Mouse (Mus musculus) lung, embryonic 14.5 days (tissue): ENCODE data around the gene 4930579F01Rik. TPM values are rescaled to one million over a fixed set of nuclear protein-coding genes. Genes with fewer than 3 reads are reported as not detected.
A peak's percentile ranks its signal among the peaks of the same experiment; 100 is the strongest.

Source experiments
- ATAC-seq: fragments of 200-750 bp; cut with Nextera tagmentation; 2 replicates; pipeline ENCODE4 v1.8.0; 2017; ENCODE audit warnings: mild to moderate bottlenecking, moderate TSS enrichment, moderate library complexity; ENCODE audit not compliant: insufficient read depth
- DNase-seq: peaks from one replicate; pipeline ENCODE4 v3.0.0-alpha.2; 2015
- H3K27ac ChIP-seq: fragments of 300-500 bp; sonication (generic); 2 replicates; pipeline ENCODE4 v1.5.1; 2014; ENCODE audit warnings: low read depth, mild to moderate bottlenecking, moderate library complexity
- H3K27me3 ChIP-seq: fragments of 300-500 bp; sonication (generic); 2 replicates; pipeline ENCODE4 v1.6.1; 2014; ENCODE audit warnings: low read length, control low read depth; ENCODE audit not compliant: insufficient read depth
- H3K36me3 ChIP-seq: fragments of 300-500 bp; sonication (generic); 2 replicates; pipeline ENCODE4 v1.6.1; 2014; ENCODE audit warnings: control low read depth; ENCODE audit not compliant: insufficient read depth
- H3K4me1 ChIP-seq: fragments of 300-500 bp; sonication (generic); 2 replicates; pipeline ENCODE4 v1.6.1; 2014; ENCODE audit warnings: antibody characterized with exemption, control low read depth; ENCODE audit not compliant: insufficient read depth
- H3K4me2 ChIP-seq: fragments of 300-500 bp; sonication (generic); 2 replicates; pipeline ENCODE4 v1.6.1; 2014; ENCODE audit warnings: mild to moderate bottlenecking
- H3K4me3 ChIP-seq: fragments of 300-500 bp; sonication (generic); 2 replicates; pipeline ENCODE4 v1.5.1; 2014; ENCODE audit warnings: low read depth, low read length
- H3K9ac ChIP-seq: fragments of 300-500 bp; sonication (generic); 2 replicates; pipeline ENCODE4 v1.6.1; 2014
- H3K9me3 ChIP-seq: fragments of 300-500 bp; sonication (generic); 2 replicates; pipeline ENCODE4 v1.6.1; 2016; ENCODE audit warnings: low read depth, low read length, control low read depth
- CTCF ChIP-seq: IDR thresholded peaks from 2 replicates; pipeline ENCODE4 v1.5.1; 2016; ENCODE audit warnings: antibody characterized with exemption, low read depth
- WGBS: fragments of 180-500 bp; shearing (Covaris S2); extraction: QIAGEN DNeasy Blood & Tissue Kit; methylation state at CpG from one replicate; pipeline ENCODE4 v1.1.7; 2014; 5-methylcytosine and 5-hydroxymethylcytosine counted together
- polyA plus RNA-seq: library from polyadenylated mRNA; unstranded; fragments of >200 nt; fragmentation: Nextera tagmentation; extraction: Ambion mirVana; gene quantifications from 2 replicates; pipeline ENCODE4 v1.2.1, GENCODE M21; 2014

The 4930579F01Rik gene
- polyA plus RNA-seq = 0.37 TPM in 1 of 2 replicates, not detected in the other

DNA sequence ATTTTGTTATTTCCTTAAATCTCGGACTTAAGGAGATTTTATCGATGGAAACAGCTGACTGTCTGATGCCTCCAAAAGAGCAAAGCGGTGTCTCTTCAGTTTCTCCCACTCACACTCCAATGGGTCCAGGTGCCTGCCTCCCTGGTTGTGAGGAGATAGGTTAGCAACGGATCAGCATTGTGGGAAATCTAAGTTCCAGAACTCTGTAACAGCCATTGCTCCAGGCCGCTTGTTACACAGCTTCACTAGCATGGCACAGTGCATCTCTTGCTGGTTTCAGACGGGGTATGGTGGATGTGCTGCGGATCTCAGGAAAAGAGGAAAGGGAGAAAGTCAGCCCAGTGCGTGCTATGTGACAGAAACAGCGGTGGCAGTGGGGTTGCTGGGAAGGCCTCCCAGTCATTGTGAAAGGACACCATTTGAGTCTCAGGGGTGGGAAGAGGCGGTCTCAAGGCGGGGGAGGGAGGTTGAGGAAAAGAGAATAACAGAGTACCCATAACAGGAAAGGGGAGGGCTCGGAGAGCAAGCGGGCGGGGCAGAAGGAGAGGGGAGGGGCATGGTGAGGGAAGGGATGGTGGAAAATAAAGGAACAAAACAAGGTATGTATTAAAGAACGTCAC is at the start of gene 4930579F01Rik:
Gene 4930579F01Rik, minus strand, starts transcription at position 143 of the 620 bp plus-strand sequence.
- TF ChIP-seq CTCF = no peak
- Histone ChIP-seq H3K27me3 (no peaks in the 10 kb centered on the region), H3K4me1 (no peaks in the 10 kb centered on the region), H3K27ac (no peak within 1 kb of the TSS), H3K36me3 (no peaks in the 10 kb centered on the region), H3K4me3 (no peak within 1 kb of the TSS), H3K4me2 (no peak within 1 kb of the TSS), H3K9ac (no peak within 1 kb of the TSS), H3K9me3 (no peaks in the 10 kb centered on the region)
- ATAC-seq (no peak), DNase-seq (no peak)
- 83% methylated on average over 15 of the region's 15 CpGs for WGBS

- Histone ChIP-seq H3K9ac (no peak overlapping the region), H3K27me3 (no peaks in the 10 kb centered on the region), H3K4me2 (no peak overlapping the region), H3K4me1 (no peaks in the 10 kb centered on the region), H3K36me3 (no peaks in the 10 kb centered on the region), H3K9me3 (no peaks in the 10 kb centered on the region), H3K4me3 (no peak overlapping the region), H3K27ac (no peak overlapping the region)
- ATAC-seq (no peak), DNase-seq (no peak)
- TF ChIP-seq CTCF = no peak
- WGBS = 86% methylated on average over 6 of the region's 6 CpGs
Observed at GRCm38 (mm10) chr3:138242933-138243332, 49.3 kb upstream of the 4930579F01Rik start.

DNA sequence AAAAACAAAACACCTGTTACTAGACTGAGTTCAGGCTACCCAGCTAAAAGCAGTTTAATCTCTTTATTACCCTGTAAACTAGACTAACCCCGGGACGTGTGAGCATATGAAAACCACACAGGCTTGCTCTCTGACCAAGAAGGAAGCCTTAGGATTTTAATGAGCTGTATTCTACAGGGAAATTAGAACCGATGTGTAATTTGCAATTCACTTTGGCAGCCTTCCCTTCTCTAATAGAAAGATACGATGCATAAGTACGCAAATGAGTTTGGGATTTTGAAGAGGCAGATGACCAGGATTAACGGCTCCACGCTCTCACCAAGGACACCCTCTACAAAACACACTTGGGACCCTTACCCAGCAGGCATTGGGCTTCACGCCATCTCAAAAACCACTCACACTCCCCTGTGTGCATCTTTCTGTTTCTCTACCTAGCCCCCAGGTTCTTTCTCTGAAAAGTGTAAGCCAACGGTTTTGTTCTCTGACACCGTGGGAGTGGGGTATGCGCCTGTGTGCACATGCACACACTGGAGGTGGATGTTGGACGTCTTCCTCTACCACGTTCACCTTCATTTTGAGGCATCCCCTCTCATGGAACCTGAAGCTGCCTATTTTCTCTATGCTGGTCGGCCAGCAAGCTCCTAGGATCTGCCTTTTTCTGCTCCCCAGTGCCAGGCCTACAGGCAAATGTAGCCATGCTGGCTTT is 48.5 kb upstream of the 4930579F01Rik start:
- no peak for TF ChIP-seq CTCF
- Histone ChIP-seq H3K27me3 (no peaks in the 10 kb centered on the region), H3K4me1 (no peaks in the 10 kb centered on the region), H3K36me3 (no peaks in the 10 kb centered on the region), H3K27ac (no peak overlapping the region), H3K4me3 (no peak overlapping the region), H3K4me2 (no peak overlapping the region), H3K9me3 (no peaks in the 10 kb centered on the region), H3K9ac (no peak overlapping the region)
- WGBS = 78% methylated on average over 14 of the region's 14 CpGs
- ATAC-seq (no peak), DNase-seq (no peak)

DNA sequence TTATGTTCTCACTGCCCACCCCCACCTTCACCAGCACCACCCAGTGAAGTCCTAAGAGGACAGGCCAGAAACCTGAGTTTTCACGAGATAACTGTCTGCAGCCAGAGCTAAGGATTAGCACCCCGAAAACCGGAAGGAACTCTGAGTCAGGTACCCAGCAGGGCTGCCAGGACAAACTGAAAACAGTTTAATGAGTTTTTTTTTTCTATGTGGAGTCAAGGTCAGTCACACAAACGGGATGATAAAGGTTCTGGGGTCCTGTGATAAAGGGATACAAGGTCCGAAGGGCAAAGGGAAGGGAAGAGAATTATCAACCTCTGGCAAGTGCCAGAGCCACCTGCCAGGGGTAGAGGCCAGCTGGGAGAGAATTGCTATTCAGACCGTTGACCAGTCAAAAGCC is 47.7 kb upstream of the 4930579F01Rik start:
- Histone ChIP-seq H3K4me1 (no peaks in the 10 kb centered on the region), H3K27me3 (no peaks in the 10 kb centered on the region), H3K4me2 (no peak overlapping the region), H3K9me3 (no peaks in the 10 kb centered on the region), H3K27ac (no peak overlapping the region), H3K9ac (no peak overlapping the region), H3K36me3 (no peaks in the 10 kb centered on the region), H3K4me3 (no peak overlapping the region)
- no peak for TF ChIP-seq CTCF
- DNase-seq (no peak), ATAC-seq (no peak)
- WGBS = 57% methylated on average over 6 of the region's 6 CpGs

DNA sequence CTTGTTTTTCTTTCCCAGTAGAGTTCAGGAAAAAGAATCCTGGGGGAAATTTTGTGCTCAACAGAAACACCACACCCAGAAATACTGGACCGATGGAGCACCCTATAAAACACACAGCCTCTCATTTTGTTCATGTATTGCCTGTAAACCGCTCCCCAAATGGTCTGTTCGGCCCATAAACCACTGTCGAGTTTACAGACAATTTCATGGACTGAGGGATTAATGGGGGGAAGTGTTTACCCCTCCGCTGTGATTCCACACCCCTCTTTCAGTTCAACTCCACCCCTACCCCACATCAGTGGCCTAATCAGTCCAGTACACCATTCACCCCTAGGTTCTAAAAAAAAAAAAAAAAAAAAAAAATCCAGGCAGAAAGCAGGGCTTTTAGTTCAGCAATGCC is 47.3 kb upstream of the 4930579F01Rik start:
- H3K27me3 ChIP-seq = no peaks in the 10 kb centered on the region
- H3K4me2 ChIP-seq = no peak overlapping the region
- ATAC-seq (no peak), DNase-seq (no peak)
- 0 out of 2 replicates have a peak overlapping the region, but pooled peaks have one; percentile 26 for H3K27ac ChIP-seq
- H3K9ac ChIP-seq = no peak overlapping the region
- no peak for TF ChIP-seq CTCF
- H3K4me1 ChIP-seq = no peaks in the 10 kb centered on the region
- H3K36me3 ChIP-seq = no peaks in the 10 kb centered on the region
- no peaks in the 10 kb centered on the region for H3K9me3 ChIP-seq
- WGBS = 66% methylated on average over 5 of the region's 5 CpGs
- H3K4me3 ChIP-seq = no peak overlapping the region

DNA sequence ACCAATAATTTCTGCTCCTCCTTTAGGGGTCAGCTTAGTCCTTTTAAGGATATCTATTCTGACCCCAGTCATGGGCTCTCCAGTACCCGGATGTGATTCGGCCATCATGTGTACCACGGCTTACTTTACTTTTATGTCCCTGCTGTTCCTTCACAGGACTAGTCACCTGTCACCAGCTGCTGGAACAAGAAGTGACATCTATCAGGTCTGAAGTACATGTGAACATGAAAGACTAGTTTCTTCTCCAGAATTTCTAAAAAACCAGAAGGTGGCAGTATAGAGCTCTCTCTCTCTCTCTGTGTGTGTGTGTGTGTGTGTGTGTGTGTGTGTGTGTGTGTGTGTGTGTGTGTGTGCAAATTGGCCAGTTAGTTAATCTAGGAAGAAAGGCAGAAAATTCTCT is 46.8 kb upstream of the 4930579F01Rik start:
- 72% methylated on average over 3 of the region's 3 CpGs for WGBS
- peak; percentile 63 for TF ChIP-seq CTCF
- Histone ChIP-seq H3K36me3 (no peaks in the 10 kb centered on the region), H3K4me3 (no peak overlapping the region), H3K9ac (no peak overlapping the region), H3K27ac (no peak overlapping the region), H3K4me1 (no peaks in the 10 kb centered on the region), H3K4me2 (no peak overlapping the region), H3K9me3 (no peaks in the 10 kb centered on the region), H3K27me3 (no peaks in the 10 kb centered on the region)
- ATAC-seq (no peak), DNase-seq (peak; percentile 68)

- no peak overlapping the region for H3K4me2 ChIP-seq
- no peaks in the 10 kb centered on the region for H3K4me1 ChIP-seq
- no peak overlapping the region for H3K4me3 ChIP-seq
- no peak for TF ChIP-seq CTCF
- no peaks in the 10 kb centered on the region for H3K36me3 ChIP-seq
- whole genome bisulfite sequencing = 84% methylated on average over 6 of the region's 6 CpGs
- no peaks in the 10 kb centered on the region for H3K9me3 ChIP-seq
- DNase-seq = no peak
- no peak for ATAC-seq
- H3K9ac ChIP-seq = no peak overlapping the region
- no peaks in the 10 kb centered on the region for H3K27me3 ChIP-seq
- no peak overlapping the region for H3K27ac ChIP-seq
Observed at GRCm38 (mm10) chr3:138239461-138239860, 45.8 kb upstream of the 4930579F01Rik start.
